In genomic region chr5:66491907-66492562, GRCm38 (mm10) we compare ENCODE assay signal across 20 mouse cellular contexts.
A peak's percentile ranks its signal among the peaks of the same experiment; 100 is the strongest.
DNase-seq lines count a peak whose midpoint lies in the region; ATAC-seq and TF ChIP-seq lines count a peak whose summit lies in the region.
"Had no signal": no experiment of that assay in that cellular context is flagged by ENCODE, and none has a peak within 500 bp of the region (broad histone marks: within the 10 kb centered on the region; RNA-seq: fewer than 3 reads in every experiment).

No protein-coding gene starts in this region.

- DNase-seq in neural tube, embryonic 10.5 days (ENCODE audit: extremely low spot score, low spot score) = no peak
- DNase-seq in urinary bladder, adult 2 months (ENCODE audit: low spot score) = no peak
- no peak for DNase-seq in cerebellum, postnatal 36 days
- DNase-seq in lung, postnatal 10 days = no peak
- DNase-seq: B cell, adult 2 months; cerebellum, adult 9-10 months; gastrocnemius, postnatal 36 days; kidney, postnatal 36 days; lung, adult 18-20 months; lung, postnatal 36 days; thymus, postnatal 14 days had no signal

- 0 out of 2 replicates have a peak, but pooled peaks have one; percentile 18 for TF ChIP-seq CTCF in intestine, postnatal 0 days (IDR thresholded peaks at IDR 0.05; ENCODE audit: low read depth)

- WGBS in neural tube, embryonic 12.5 days = 71% methylated on average over 14 of the region's 14 CpGs
- WGBS in hindbrain, embryonic 12.5 days = 51% methylated on average over 14 of the region's 14 CpGs
- WGBS in intestine, postnatal 0 days = 72% methylated on average over 14 of the region's 14 CpGs
- WGBS in neural tube, embryonic 13.5 days = 59% methylated on average over 14 of the region's 14 CpGs

- no peak overlapping the region for H3K27ac ChIP-seq in neural tube, embryonic 12.5 days
- H3K27ac ChIP-seq in hindbrain, embryonic 12.5 days = peak overlapping the region; percentile 66
- H3K27ac ChIP-seq in intestine, postnatal 0 days (ENCODE audit: low read depth, low read length) = no peak overlapping the region
- H3K27ac ChIP-seq in neural tube, embryonic 13.5 days (replicated peaks) = peak overlapping the region; percentile 53; the same call in 1 of the 2 replicates
- H3K27ac ChIP-seq: embryonic facial prominence, embryonic 12.5 days; heart, embryonic 10.5 days; left cerebral cortex, adult 2 months; limb, embryonic 10.5 days had no signal

- H3K9me3 ChIP-seq in neural tube, embryonic 12.5 days = no peaks in the 10 kb centered on the region
- H3K9me3 ChIP-seq in hindbrain, embryonic 12.5 days (replicated peaks) = no peaks in the 10 kb centered on the region
- H3K9me3 ChIP-seq in intestine, postnatal 0 days (ENCODE audit: control insufficient read depth) = no peaks in the 10 kb centered on the region
- no peaks in the 10 kb centered on the region for H3K9me3 ChIP-seq in neural tube, embryonic 13.5 days
- H3K9me3 ChIP-seq: embryonic facial prominence, embryonic 12.5 days; heart, embryonic 10.5 days; limb, embryonic 10.5 days had no signal

- H3K4me3 ChIP-seq in neural tube, embryonic 12.5 days = no peak overlapping the region
- no peak overlapping the region for H3K4me3 ChIP-seq in hindbrain, embryonic 12.5 days
- H3K4me3 ChIP-seq in intestine, postnatal 0 days (ENCODE audit: low read depth, low read length) = no peak overlapping the region
- H3K4me3 ChIP-seq in neural tube, embryonic 13.5 days = no peak overlapping the region
- H3K4me3 ChIP-seq: embryonic facial prominence, embryonic 12.5 days; erythroblast, embryonic 14.5 days; heart, embryonic 10.5 days; left cerebral cortex, adult 2 months; limb, embryonic 10.5 days had no signal

- no peak overlapping the region for H3K9ac ChIP-seq in neural tube, embryonic 12.5 days
- H3K9ac ChIP-seq in hindbrain, embryonic 12.5 days = no peak overlapping the region
- H3K9ac ChIP-seq in intestine, postnatal 0 days (ENCODE audit: low read depth, low read length) = no peak overlapping the region
- H3K9ac ChIP-seq in neural tube, embryonic 13.5 days = no peak overlapping the region
- H3K9ac ChIP-seq: embryonic facial prominence, embryonic 12.5 days had no signal

- H3K27me3 ChIP-seq in neural tube, embryonic 12.5 days (replicated peaks) = no peaks in the 10 kb centered on the region
- no peaks in the 10 kb centered on the region for H3K27me3 ChIP-seq in hindbrain, embryonic 12.5 days
- no peaks in the 10 kb centered on the region for H3K27me3 ChIP-seq in intestine, postnatal 0 days (replicated peaks; ENCODE audit: control insufficient read depth, insufficient read depth, low read length)
- H3K27me3 ChIP-seq in neural tube, embryonic 13.5 days = no peaks in the 10 kb centered on the region
- H3K27me3 ChIP-seq: embryonic facial prominence, embryonic 12.5 days had no signal

- no peak overlapping the region for H3K4me2 ChIP-seq in neural tube, embryonic 12.5 days (replicated peaks)
- no peak overlapping the region for H3K4me2 ChIP-seq in hindbrain, embryonic 12.5 days (replicated peaks)
- no peak overlapping the region for H3K4me2 ChIP-seq in intestine, postnatal 0 days (replicated peaks; ENCODE audit: low read depth)
- no peak overlapping the region for H3K4me2 ChIP-seq in neural tube, embryonic 13.5 days
- H3K4me2 ChIP-seq: embryonic facial prominence, embryonic 12.5 days had no signal

- H3K4me1 ChIP-seq in neural tube, embryonic 12.5 days = peaks cover 9% of the 10 kb centered on the region
- H3K4me1 ChIP-seq in hindbrain, embryonic 12.5 days = peaks cover 27% of the 10 kb centered on the region
- peaks cover 3% of the 10 kb centered on the region; the same call in 1 of the 2 replicates for H3K4me1 ChIP-seq in intestine, postnatal 0 days (replicated peaks; ENCODE audit: control insufficient read depth, insufficient read depth, low read length)
- peaks cover 39% of the 10 kb centered on the region for H3K4me1 ChIP-seq in neural tube, embryonic 13.5 days (replicated peaks)

- peak; percentile 36; the same call in 1 of the 2 replicates for ATAC-seq in neural tube, embryonic 12.5 days (ENCODE audit: low FRiP score, low read depth)
- ATAC-seq in hindbrain, embryonic 12.5 days (ENCODE audit: low FRiP score) = peak; percentile 73
- no peak for ATAC-seq in intestine, postnatal 0 days
- no peak for ATAC-seq in neural tube, embryonic 13.5 days (ENCODE audit: low read depth)

- H3K36me3 ChIP-seq in neural tube, embryonic 12.5 days = no peaks in the 10 kb centered on the region
- no peaks in the 10 kb centered on the region for H3K36me3 ChIP-seq in hindbrain, embryonic 12.5 days
- H3K36me3 ChIP-seq in intestine, postnatal 0 days (ENCODE audit: control insufficient read depth, insufficient read depth) = no peaks in the 10 kb centered on the region
- H3K36me3 ChIP-seq in neural tube, embryonic 13.5 days = no peaks in the 10 kb centered on the region
- H3K36me3 ChIP-seq: embryonic facial prominence, embryonic 12.5 days; limb, embryonic 10.5 days had no signal

Comparison
In these comparisons a context has a peak if more than half of its experiments do, and no peak if none do; other contexts are left out.
1. ATAC-seq: peak in neural tube, embryonic 12.5 days (single experiment) and hindbrain, embryonic 12.5 days (single experiment); none in intestine, postnatal 0 days (single experiment) and neural tube, embryonic 13.5 days (single experiment).
2. H3K27ac ChIP-seq: peak in hindbrain, embryonic 12.5 days (single experiment) and neural tube, embryonic 13.5 days (single experiment); none in neural tube, embryonic 12.5 days (single experiment) and intestine, postnatal 0 days (single experiment).